Mouse (Mus musculus): ENCODE results near the gene Hsd3b2. TPM values are rescaled to one million over a fixed set of nuclear protein-coding genes. Genes with fewer than 3 reads are reported as not detected.

Gene Hsd3b2
- under 1 TPM in 1 of 2 experiments, not detected in 1; 0.31 TPM for polyA plus RNA-seq (2017; shearing (Covaris generic))

GRCm38 (mm10) chr3:98724376-98724775 lies at the start of gene Hsd3b2:
TSS of gene Hsd3b2 (minus strand) at chr3:98724543.

Other genes starting within 250 kb of the Hsd3b2 start
- not detected for gene Hsd3b4, start 214.0 kb downstream of the Hsd3b2 start, polyA plus RNA-seq (2017; shearing (Covaris generic))
- not detected for gene Gm10681, start 135.7 kb downstream of the Hsd3b2 start, polyA plus RNA-seq (2017; shearing (Covaris generic))
- gene Hsd3b5, start 94.3 kb downstream of the Hsd3b2 start, polyA plus RNA-seq (2017; shearing (Covaris generic)) = not detected
- under 1 TPM in 1 of 2 experiments, not detected in 1; 0.32 TPM for gene Hsd3b3, start 38.6 kb upstream of the Hsd3b2 start, polyA plus RNA-seq (2017; shearing (Covaris generic))
- gene Hsd3b6, start 89.9 kb upstream of the Hsd3b2 start, polyA plus RNA-seq (2017; shearing (Covaris generic)) = not detected
- not detected for gene Hsd3b1, start 135.3 kb upstream of the Hsd3b2 start, polyA plus RNA-seq (2017; shearing (Covaris generic))
- not detected for gene Hao2, start 168.7 kb upstream of the Hsd3b2 start, polyA plus RNA-seq (2017; shearing (Covaris generic))